Mouse (Mus musculus) ES-E14 (cell line): ENCODE results near the gene Satb2.

Experiments
- CHD2 ChIP-seq: IDR thresholded peaks from 2 replicates; pipeline ENCODE4 v1.6.1; 2014; ENCODE audit warnings: mild to moderate bottlenecking, low read depth, low read length, inconsistent platforms
- HCFC1 ChIP-seq: IDR thresholded peaks from 2 replicates; pipeline ENCODE4 v1.6.1; 2012; ENCODE audit warnings: low read length, inconsistent platforms, borderline replicate concordance; ENCODE audit not compliant: insufficient read depth
- MAFK ChIP-seq: IDR thresholded peaks from 2 replicates; pipeline ENCODE4 v1.6.1; 2014; ENCODE audit warnings: mild to moderate bottlenecking, low read depth, low read length, inconsistent platforms; ENCODE audit not compliant: insufficient read depth

DNA sequence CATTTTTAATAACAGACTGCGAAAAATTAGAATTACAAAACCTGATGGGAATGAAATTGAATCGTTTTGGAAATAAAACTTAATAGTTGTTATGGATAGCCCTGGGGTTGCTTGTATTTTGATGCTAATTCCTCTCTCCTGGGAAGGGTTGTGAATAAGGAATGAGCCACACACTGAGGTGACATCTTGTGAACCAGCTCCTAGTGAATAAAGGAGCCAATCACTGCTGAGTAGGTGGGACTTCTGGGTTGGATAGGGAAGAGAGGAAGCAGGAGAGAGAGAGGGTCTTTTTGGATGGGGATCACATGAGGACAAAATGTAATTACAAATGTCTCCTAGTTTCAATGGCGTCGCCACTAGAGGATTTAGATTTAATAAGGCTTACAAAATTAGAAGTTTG lies 30.7 kb upstream of the Satb2 start:
- no peak for TF ChIP-seq MAFK
- no peak for TF ChIP-seq CHD2
- no peak for TF ChIP-seq HCFC1
